Mouse (Mus musculus): ENCODE results near the gene Unc13c.

Gene Unc13c

GRCm38 (mm10) chr9:73968641-73969121 lies at the start of gene Unc13c:
Unc13c (minus strand) TSS chr9:73968966.
- DNase-seq (ENCODE audit: low read depth, low spot score) = peak; percentile 11

GRCm38 (mm10) chr9:74007976-74008686 lies 39.4 kb upstream of the Unc13c start:
- DNase-seq (ENCODE audit: low read depth, low spot score) = no peak

GRCm38 (mm10) chr9:74002388-74002990 lies 33.7 kb upstream of the Unc13c start:
- no peak for DNase-seq (ENCODE audit: low read depth, low spot score)

GRCm38 (mm10) chr9:73988096-73988495 lies 19.3 kb upstream of the Unc13c start:
- DNase-seq (ENCODE audit: low read depth, low spot score) = no peak

GRCm38 (mm10) chr9:73987236-73987635 lies 18.5 kb upstream of the Unc13c start:
- no peak for DNase-seq (ENCODE audit: low read depth, low spot score)

- DNase-seq (ENCODE audit: low read depth, low spot score) = no peak
Observed at GRCm38 (mm10) chr9:73982597-73983344, 14.0 kb upstream of the Unc13c start.

GRCm38 (mm10) chr9:73972327-73972988 lies 3.7 kb upstream of the Unc13c start:
- DNase-seq (ENCODE audit: low read depth, low spot score) = no peak

- DNase-seq (ENCODE audit: low read depth, low spot score) = no peak
Observed at GRCm38 (mm10) chr9:73970717-73971116, 2.0 kb upstream of the Unc13c start.

GRCm38 (mm10) chr9:73965322-73965915 lies 3.3 kb downstream of the Unc13c start:
- DNase-seq (ENCODE audit: low read depth, low spot score) = no peak

- no peak for DNase-seq (ENCODE audit: low read depth, low spot score)
Observed at GRCm38 (mm10) chr9:73962471-73962870, 6.3 kb downstream of the Unc13c start.

GRCm38 (mm10) chr9:73952331-73952730 lies 16.4 kb downstream of the Unc13c start:
- DNase-seq (ENCODE audit: low read depth, low spot score) = no peak

GRCm38 (mm10) chr9:73951586-73951985 lies 17.2 kb downstream of the Unc13c start:
- DNase-seq (ENCODE audit: low read depth, low spot score) = no peak

GRCm38 (mm10) chr9:73934844-73935243 lies 33.9 kb downstream of the Unc13c start:
- no peak for DNase-seq (ENCODE audit: low read depth, low spot score)

- DNase-seq (ENCODE audit: low read depth, low spot score) = no peak
Observed at GRCm38 (mm10) chr9:73931988-73932387, 36.8 kb downstream of the Unc13c start.

GRCm38 (mm10) chr9:73927276-73927675 lies 41.5 kb downstream of the Unc13c start:
- DNase-seq (ENCODE audit: low read depth, low spot score) = no peak

- DNase-seq (ENCODE audit: low read depth, low spot score) = no peak
Observed at GRCm38 (mm10) chr9:73922449-73923115, 46.2 kb downstream of the Unc13c start.

- DNase-seq (ENCODE audit: low read depth, low spot score) = no peak
Observed at GRCm38 (mm10) chr9:73905959-73906358, 62.8 kb downstream of the Unc13c start.

GRCm38 (mm10) chr9:73898516-73898915 lies 70.2 kb downstream of the Unc13c start:
- DNase-seq (ENCODE audit: low read depth, low spot score) = no peak

GRCm38 (mm10) chr9:73896210-73896609 lies 72.6 kb downstream of the Unc13c start:
- no peak for DNase-seq (ENCODE audit: low read depth, low spot score)

GRCm38 (mm10) chr9:73883587-73883986 lies 85.2 kb downstream of the Unc13c start:
- no peak for DNase-seq (ENCODE audit: low read depth, low spot score)

GRCm38 (mm10) chr9:73883143-73883542 lies 85.6 kb downstream of the Unc13c start:
- DNase-seq (ENCODE audit: low read depth, low spot score) = no peak

Data from WW6 (cell line).